13 mouse cellular contexts compared by ENCODE assay signal in genomic region chr13:3531692-3532320, GRCm38 (mm10). TPM values are rescaled to one million over a fixed set of nuclear protein-coding genes. Genes with fewer than 3 reads are reported as not detected.
DNase-seq lines count a peak whose midpoint lies in the region; ATAC-seq and TF ChIP-seq lines count a peak whose summit lies in the region.
"Had no signal": no experiment of that assay in that cellular context is flagged by ENCODE, and none has a peak within 500 bp of the region (broad histone marks: within the 10 kb centered on the region; RNA-seq: fewer than 3 reads in every experiment).

No protein-coding gene starts in this region.

- H3K4me3 ChIP-seq in kidney, embryonic 15.5 days (replicated peaks): no peak overlapping the region
- H3K4me3 ChIP-seq in ES-Bruce4 (ENCODE audit: low read depth, low read length): peak overlapping the region; percentile 49
- no peak overlapping the region for H3K4me3 ChIP-seq in embryonic facial prominence, embryonic 11.5 days (ENCODE audit: low read depth, low read length)
- H3K4me3 ChIP-seq in liver, embryonic 15.5 days (replicated peaks): no peak overlapping the region
- H3K4me3 ChIP-seq: erythroblast, embryonic 14.5 days; gastrocnemius, adult 2 months had no signal

- TF ChIP-seq POLR2A in ES-Bruce4 (IDR thresholded peaks at IDR 0.05; ENCODE audit: insufficient read depth, low read length): no peak

- peak; percentile 69 for ATAC-seq in kidney, embryonic 15.5 days (replicated peaks; ENCODE audit: low FRiP score)
- ATAC-seq in embryonic facial prominence, embryonic 11.5 days (replicated peaks; ENCODE audit: insufficient number of reproducible peaks, low FRiP score, low TSS enrichment, low read depth): no peak
- peak; percentile 45; the same call in 1 of the 2 replicates for ATAC-seq in liver, embryonic 15.5 days (ENCODE audit: insufficient read depth)
- ATAC-seq: CD4-positive, CD25-positive, alpha-beta regulatory T cell, adult 4 months had no signal

- TF ChIP-seq CTCF in ES-Bruce4 (IDR thresholded peaks at IDR 0.05; ENCODE audit: low read depth, low read length): no peak

- no peaks in the 10 kb centered on the region for H3K36me3 ChIP-seq in kidney, embryonic 15.5 days
- no peaks in the 10 kb centered on the region for H3K36me3 ChIP-seq in ES-Bruce4 (ENCODE audit: control insufficient read depth, insufficient read depth, low read length, poor library complexity, severe bottlenecking)
- H3K36me3 ChIP-seq in embryonic facial prominence, embryonic 11.5 days (replicated peaks; ENCODE audit: control insufficient read depth, insufficient read depth, low read depth, low read length): no peaks in the 10 kb centered on the region
- H3K36me3 ChIP-seq in liver, embryonic 15.5 days (replicated peaks): no peaks in the 10 kb centered on the region

- no peaks in the 10 kb centered on the region for H3K4me1 ChIP-seq in kidney, embryonic 15.5 days
- no peaks in the 10 kb centered on the region for H3K4me1 ChIP-seq in ES-Bruce4 (ENCODE audit: control insufficient read depth, insufficient read depth, low read length)
- H3K4me1 ChIP-seq in embryonic facial prominence, embryonic 11.5 days (ENCODE audit: control insufficient read depth, insufficient read depth, low read length): no peaks in the 10 kb centered on the region
- H3K4me1 ChIP-seq in liver, embryonic 15.5 days (replicated peaks): peaks cover 2% of the 10 kb centered on the region

- 55% methylated on average over 10 of the region's 10 CpGs for WGBS in kidney, embryonic 15.5 days
- 52% methylated on average over 10 of the region's 10 CpGs for WGBS in embryonic facial prominence, embryonic 11.5 days
- WGBS in liver, embryonic 15.5 days (ENCODE audit: insufficient replicate concordance): 53% methylated on average over 10 of the region's 10 CpGs

- DNase-seq in kidney, adult 9 months: no peak
- DNase-seq in embryonic facial prominence, embryonic 11.5 days (ENCODE audit: low spot score): peak; percentile 23
- DNase-seq in retina, postnatal 1 day: no peak
- DNase-seq in right cerebral cortex, adult 18-20 months: no peak
- no peak for DNase-seq in gastrocnemius, postnatal 10 days
- DNase-seq: cerebellum, postnatal 14 days; gastrocnemius, adult 2 months; lung, postnatal 14 days had no signal

- H3K27ac ChIP-seq in kidney, embryonic 15.5 days: no peak overlapping the region
- H3K27ac ChIP-seq in ES-Bruce4 (ENCODE audit: insufficient read depth, low read length): peak overlapping the region; percentile 75
- no peak overlapping the region for H3K27ac ChIP-seq in embryonic facial prominence, embryonic 11.5 days (replicated peaks; ENCODE audit: low read depth, low read length)
- H3K27ac ChIP-seq in liver, embryonic 15.5 days (replicated peaks): no peak overlapping the region
- H3K27ac ChIP-seq: gastrocnemius, adult 2 months had no signal

- no peaks in the 10 kb centered on the region for H3K27me3 ChIP-seq in kidney, embryonic 15.5 days
- H3K27me3 ChIP-seq in ES-Bruce4 (ENCODE audit: control insufficient read depth, insufficient read depth, low read length, poor library complexity, severe bottlenecking): no peaks in the 10 kb centered on the region
- no peaks in the 10 kb centered on the region for H3K27me3 ChIP-seq in embryonic facial prominence, embryonic 11.5 days (ENCODE audit: control insufficient read depth, insufficient read depth, low read length)
- H3K27me3 ChIP-seq in liver, embryonic 15.5 days: no peaks in the 10 kb centered on the region

- peaks cover 4% of the 10 kb centered on the region; the same call in 1 of the 2 replicates for H3K9me3 ChIP-seq in kidney, embryonic 15.5 days (replicated peaks)
- H3K9me3 ChIP-seq in ES-Bruce4 (replicated peaks; ENCODE audit: control insufficient read depth, insufficient read depth, low read length, poor library complexity, severe bottlenecking): peaks cover 9% of the 10 kb centered on the region
- H3K9me3 ChIP-seq in embryonic facial prominence, embryonic 11.5 days (replicated peaks; ENCODE audit: control insufficient read depth, low read length): no peaks in the 10 kb centered on the region
- no peaks in the 10 kb centered on the region for H3K9me3 ChIP-seq in liver, embryonic 15.5 days (replicated peaks)

- no peak overlapping the region for H3K4me2 ChIP-seq in kidney, embryonic 15.5 days
- no peak overlapping the region for H3K4me2 ChIP-seq in embryonic facial prominence, embryonic 11.5 days (ENCODE audit: low read depth, low read length)
- no peak overlapping the region; the same call in 1 of the 2 replicates for H3K4me2 ChIP-seq in liver, embryonic 15.5 days

- TF ChIP-seq EP300 in ES-Bruce4 (IDR thresholded peaks at IDR 0.05; ENCODE audit: insufficient read depth, low read depth, low read length): peak; percentile 75; the same call in 1 of the 2 replicates

- H3K9ac ChIP-seq in kidney, embryonic 15.5 days: no peak overlapping the region
- H3K9ac ChIP-seq in ES-Bruce4 (ENCODE audit: low read depth, poor library complexity, severe bottlenecking): peak overlapping the region; percentile 35; the same call in 1 of the 2 replicates
- H3K9ac ChIP-seq in embryonic facial prominence, embryonic 11.5 days (replicated peaks; ENCODE audit: low read length): no peak overlapping the region
- H3K9ac ChIP-seq in liver, embryonic 15.5 days: no peak overlapping the region

RNA-seq across cellular contexts. Expression of gene Gdi2, which starts 6.1 kb away (rescaled TPM):
- polyA plus RNA-seq in kidney, embryonic 15.5 days (2015; fragmentation: Nextera tagmentation; extraction: Ambion mirVana): 423 and 427 TPM in 2 replicates
- 808 and 834 TPM in 2 replicates for polyA plus RNA-seq in ES-Bruce4 (2011; ENCODE audit: insufficient read depth, insufficient read length, low read depth, missing spikeins)
- polyA plus RNA-seq in embryonic facial prominence, embryonic 11.5 days (2014; fragmentation: Nextera tagmentation; extraction: Ambion mirVana): 533 and 539 TPM in 2 replicates
- 147 and 156 TPM in 2 replicates for polyA plus RNA-seq in liver, embryonic 15.5 days (2015; fragmentation: Nextera tagmentation; extraction: Ambion mirVana)
- total RNA-seq in gastrocnemius, postnatal 10 days (2021): 100 to 1,000 TPM; 211 to 214 TPM
